Mouse (Mus musculus) heart, embryonic 10.5 days (tissue): ENCODE measurements around the gene Ino80d. TPM values are rescaled to one million over a fixed set of nuclear protein-coding genes. Genes with fewer than 3 reads are reported as not detected.
A peak's percentile ranks its signal among the peaks of the same experiment; 100 is the strongest.

ENCODE experiments used
- DNase-seq: peaks from one replicate; pipeline ENCODE4 v3.0.0-alpha.2; 2017; ENCODE audit warnings: low spot score
- H3K27ac ChIP-seq: fragments of 300-500 bp; sonication (generic); 2 replicates; pipeline ENCODE4 v1.5.1; 2016; ENCODE audit warnings: mild to moderate bottlenecking
- H3K27me3 ChIP-seq: fragments of 300-500 bp; sonication (generic); 2 replicates; pipeline ENCODE4 v1.6.1; 2016; ENCODE audit warnings: mild to moderate bottlenecking; ENCODE audit not compliant: poor library complexity, insufficient read depth, severe bottlenecking
- H3K36me3 ChIP-seq: fragments of 300-500 bp; sonication (generic); 2 replicates; pipeline ENCODE4 v1.6.1; 2016; ENCODE audit warnings: mild to moderate bottlenecking, moderate library complexity
- H3K4me1 ChIP-seq: fragments of 300-500 bp; sonication (generic); 2 replicates; pipeline ENCODE4 v1.6.1; 2016; ENCODE audit warnings: mild to moderate bottlenecking
- H3K4me3 ChIP-seq: fragments of 300-500 bp; sonication (generic); 2 replicates; pipeline ENCODE4 v1.5.1; 2016; ENCODE audit warnings: mild to moderate bottlenecking, moderate library complexity
- H3K9me3 ChIP-seq: fragments of 300-500 bp; sonication (generic); 2 replicates; pipeline ENCODE4 v1.6.1; 2016; ENCODE audit warnings: mild to moderate bottlenecking, moderate library complexity
- WGBS: fragments of 180-500 bp; shearing (Covaris S2); methylation state at CpG from one replicate; pipeline ENCODE4 v1.1.7; 2016; 5-methylcytosine and 5-hydroxymethylcytosine counted together
- polyA plus RNA-seq: library from polyadenylated mRNA; unstranded; fragments of >200 nt; fragmentation: Nextera tagmentation; extraction: Ambion mirVana; gene quantifications from 2 replicates; pipeline ENCODE4 v1.2.1, GENCODE M21; 2016

Ino80d gene
- polyA plus RNA-seq, 1 experiment from 2014 or later = 12.9 TPM

DNA sequence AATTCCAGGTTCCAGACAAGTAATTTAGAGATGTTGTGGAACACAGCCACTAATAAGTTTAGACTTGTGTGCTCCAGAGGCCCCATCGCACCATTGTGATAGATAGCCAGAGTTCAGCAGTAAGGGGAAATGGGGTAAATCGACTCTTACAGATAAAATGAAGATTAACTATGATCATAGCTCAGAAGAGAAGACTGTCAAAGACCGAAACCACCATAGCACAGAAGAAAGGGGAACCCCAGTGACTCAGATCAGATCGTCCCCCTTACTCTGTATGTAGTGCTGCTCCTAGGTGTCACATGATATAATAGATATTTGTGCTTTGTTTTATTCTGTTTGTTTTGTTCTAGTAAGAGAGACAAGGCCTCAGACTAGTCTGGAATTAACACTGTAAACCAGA lies 5.2 kb upstream of the Ino80d start:
- H3K36me3 ChIP-seq = peaks cover 69% of the 10 kb centered on the region
- 92% methylated on average over 4 of the region's 4 CpGs for WGBS
- DNase-seq = no peak

DNA sequence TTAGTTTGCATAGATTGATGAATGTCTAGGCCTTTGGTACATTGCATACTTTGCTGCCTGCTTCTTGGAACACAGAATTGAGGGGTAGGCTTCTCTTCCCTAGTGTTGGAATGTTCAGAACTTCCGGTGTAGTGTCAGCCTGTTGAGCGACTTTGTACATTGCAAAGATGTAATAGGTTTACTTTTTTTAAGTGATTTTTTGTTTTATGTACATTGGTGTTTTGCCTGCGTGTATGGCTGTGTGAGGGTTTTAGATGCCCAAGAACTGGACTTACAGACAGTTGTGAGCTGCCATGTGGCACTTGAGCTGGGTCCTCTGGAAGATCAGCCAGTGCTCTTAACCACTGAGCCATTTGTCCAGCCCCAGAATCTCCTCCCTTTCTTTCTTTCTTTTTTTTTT lies 1.1 kb upstream of the Ino80d start:
- 56% methylated on average over 3 of the region's 3 CpGs for WGBS
- DNase-seq = no peak
- no peaks in the 10 kb centered on the region for H3K9me3 ChIP-seq
- no peaks in the 10 kb centered on the region for H3K27me3 ChIP-seq
- H3K27ac ChIP-seq = peak overlapping the region; percentile 100
- H3K4me1 ChIP-seq = peaks cover 20% of the 10 kb centered on the region
- H3K36me3 ChIP-seq = peaks cover 29% of the 10 kb centered on the region
- H3K4me3 ChIP-seq = peak overlapping the region; percentile 78

More for the DNA sequence above, 5.2 kb upstream of the Ino80d start:
- peaks cover 9% of the 10 kb centered on the region for H3K4me1 ChIP-seq
- H3K9me3 ChIP-seq = no peaks in the 10 kb centered on the region
- no peak overlapping the region for H3K27ac ChIP-seq
- no peaks in the 10 kb centered on the region for H3K27me3 ChIP-seq
- no peak overlapping the region for H3K4me3 ChIP-seq

DNA sequence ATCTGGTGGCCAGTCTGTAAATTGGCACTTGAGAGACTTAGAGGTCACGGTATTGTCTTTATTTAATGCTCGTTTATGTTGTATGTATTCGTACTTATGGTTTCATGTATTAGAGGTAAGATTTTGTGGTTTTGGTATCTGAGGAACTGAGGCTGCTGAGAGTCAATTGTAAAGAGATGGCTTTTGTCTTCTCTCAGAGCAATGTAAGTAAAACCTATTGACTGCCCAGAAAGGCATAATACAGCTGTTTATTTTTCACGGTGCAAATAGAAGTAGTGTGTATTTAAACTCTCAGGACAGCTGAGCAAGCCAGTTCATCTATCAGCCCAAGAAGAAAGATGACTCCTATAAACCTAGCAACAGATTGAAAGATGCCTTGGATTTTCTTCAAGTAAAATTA lies 629 bp upstream of the Ino80d start:
- WGBS = 44% methylated on average over 4 of the region's 4 CpGs
- peak overlapping the region; percentile 78 for H3K4me3 ChIP-seq
- H3K9me3 ChIP-seq = no peaks in the 10 kb centered on the region
- H3K4me1 ChIP-seq = peaks cover 23% of the 10 kb centered on the region
- peak overlapping the region; percentile 100 for H3K27ac ChIP-seq
- H3K27me3 ChIP-seq = no peaks in the 10 kb centered on the region
- no peak for DNase-seq
- H3K36me3 ChIP-seq = peaks cover 24% of the 10 kb centered on the region

DNA sequence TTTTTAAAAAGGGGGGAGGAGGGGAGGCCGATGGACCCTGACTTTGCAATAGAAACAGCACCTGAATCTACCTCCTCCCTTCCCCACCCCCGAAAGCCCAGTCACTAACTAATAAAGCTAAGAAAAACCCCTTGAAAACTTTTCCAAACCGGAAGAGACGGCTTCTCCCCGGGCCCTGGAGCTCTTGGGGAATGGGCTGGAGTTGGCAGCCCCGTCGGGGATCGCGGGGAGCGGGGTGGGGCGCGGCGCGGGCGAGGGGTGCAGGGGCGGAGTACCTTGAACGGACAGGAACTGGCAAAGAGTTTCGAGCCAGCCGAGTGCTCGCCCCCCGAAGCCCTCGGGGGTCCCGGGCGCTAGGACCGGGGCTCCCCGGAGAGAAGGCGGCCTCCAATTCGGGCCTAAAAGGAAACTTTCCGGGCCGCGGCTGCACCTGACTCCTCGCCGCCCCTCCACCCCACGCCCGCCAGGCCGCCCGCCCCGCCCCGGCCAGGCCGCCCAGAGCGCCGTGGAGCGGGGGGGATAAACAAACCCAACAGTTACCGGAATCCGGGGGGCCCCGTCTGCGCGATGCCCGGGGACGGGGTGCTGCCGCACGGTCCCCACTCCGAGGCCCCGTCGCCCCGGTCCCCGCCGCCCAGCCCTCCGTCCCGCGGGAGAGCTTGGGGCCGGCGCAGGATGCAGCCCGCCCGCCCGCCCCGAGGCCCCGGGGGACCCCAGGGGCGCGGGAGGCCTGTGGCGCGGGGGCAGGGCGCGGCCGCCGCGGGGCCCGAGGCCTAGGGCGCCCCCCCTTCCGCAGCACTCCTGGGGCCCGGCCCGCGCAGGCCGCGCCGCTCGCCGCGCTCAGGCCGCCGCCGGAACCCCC lies 962 bp downstream of the Ino80d start:
- Histone ChIP-seq H3K27me3 (no peaks in the 10 kb centered on the region), H3K9me3 (no peaks in the 10 kb centered on the region), H3K27ac (peak overlapping the region; percentile 100), H3K4me3 (peak overlapping the region; percentile 78), H3K36me3 (peaks cover 12% of the 10 kb centered on the region), H3K4me1 (peaks cover 27% of the 10 kb centered on the region)
- DNase-seq = peak; percentile 86
- under 1% methylated on average over 73 of the region's 92 CpGs for WGBS

DNA sequence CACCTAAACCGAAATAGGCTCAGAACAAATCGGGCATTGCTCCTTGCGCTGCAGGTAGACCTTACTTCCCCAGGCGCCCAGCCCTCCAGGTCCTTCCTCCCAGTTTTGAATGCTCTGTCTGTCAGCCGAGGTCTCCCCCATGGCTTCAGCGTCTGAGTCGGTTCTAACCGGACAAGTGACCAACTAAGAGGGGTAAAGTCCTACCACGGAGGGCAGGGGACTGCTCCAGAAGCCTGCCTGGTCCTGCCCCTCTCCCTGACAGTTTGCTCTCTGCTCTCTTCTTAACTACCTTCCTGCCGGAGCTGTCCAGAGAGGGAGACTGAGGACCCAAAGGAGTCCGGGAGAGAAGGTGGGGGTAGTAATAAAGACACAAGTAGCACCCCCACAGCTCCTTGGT lies 1.6 kb downstream of the Ino80d start:
- H3K4me1 ChIP-seq = peaks cover 33% of the 10 kb centered on the region
- H3K27me3 ChIP-seq = no peaks in the 10 kb centered on the region
- H3K9me3 ChIP-seq = no peaks in the 10 kb centered on the region
- DNase-seq = peak; percentile 80
- H3K27ac ChIP-seq = peak overlapping the region; percentile 100
- peaks cover 5% of the 10 kb centered on the region; the same call in 1 of the 2 replicates for H3K36me3 ChIP-seq
- 4% methylated on average over 11 of the region's 11 CpGs for WGBS
- H3K4me3 ChIP-seq = peak overlapping the region; percentile 78

DNA sequence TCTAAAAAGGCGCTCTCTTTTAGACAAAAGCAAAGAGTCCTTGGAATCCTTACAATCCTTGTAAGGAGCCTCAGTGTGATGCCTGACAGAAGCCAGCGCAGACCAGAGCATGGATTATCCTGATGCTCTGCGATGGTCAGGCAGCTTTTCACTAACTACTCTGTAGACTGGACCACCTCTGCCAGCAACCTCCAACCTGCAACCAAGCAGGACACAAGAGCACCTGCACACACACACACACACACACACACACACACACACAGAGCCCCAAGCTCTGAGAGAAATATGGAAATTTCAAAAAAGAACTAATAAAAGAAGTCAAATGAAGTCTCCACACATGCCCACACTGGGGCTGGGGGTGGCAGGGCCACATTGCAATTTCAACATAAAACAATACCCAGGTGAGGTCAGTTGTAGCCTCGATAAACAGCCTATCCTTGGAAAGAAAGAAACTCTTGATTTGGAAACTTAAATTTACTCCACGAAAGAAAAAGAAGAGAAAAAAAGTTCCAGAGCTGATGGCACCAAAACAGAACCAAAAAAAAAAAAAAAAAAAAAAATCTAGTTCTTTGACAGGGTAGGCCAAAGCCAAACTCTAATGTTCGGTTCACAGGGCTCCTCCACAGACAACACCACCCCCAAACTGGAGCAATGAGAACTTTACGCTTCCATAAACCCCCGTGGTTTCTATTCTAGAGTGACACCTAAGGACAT lies 2.2 kb downstream of the Ino80d start:
- Histone ChIP-seq H3K27ac (peak overlapping the region; percentile 100), H3K9me3 (no peaks in the 10 kb centered on the region), H3K4me1 (peaks cover 38% of the 10 kb centered on the region), H3K36me3 (0 out of 2 replicates have a peak, but pooled peaks cover 5% of the 10 kb centered on the region), H3K27me3 (no peaks in the 10 kb centered on the region), H3K4me3 (peak overlapping the region; percentile 78)
- no peak for DNase-seq
- 51% methylated on average over 8 of the region's 8 CpGs for WGBS

DNA sequence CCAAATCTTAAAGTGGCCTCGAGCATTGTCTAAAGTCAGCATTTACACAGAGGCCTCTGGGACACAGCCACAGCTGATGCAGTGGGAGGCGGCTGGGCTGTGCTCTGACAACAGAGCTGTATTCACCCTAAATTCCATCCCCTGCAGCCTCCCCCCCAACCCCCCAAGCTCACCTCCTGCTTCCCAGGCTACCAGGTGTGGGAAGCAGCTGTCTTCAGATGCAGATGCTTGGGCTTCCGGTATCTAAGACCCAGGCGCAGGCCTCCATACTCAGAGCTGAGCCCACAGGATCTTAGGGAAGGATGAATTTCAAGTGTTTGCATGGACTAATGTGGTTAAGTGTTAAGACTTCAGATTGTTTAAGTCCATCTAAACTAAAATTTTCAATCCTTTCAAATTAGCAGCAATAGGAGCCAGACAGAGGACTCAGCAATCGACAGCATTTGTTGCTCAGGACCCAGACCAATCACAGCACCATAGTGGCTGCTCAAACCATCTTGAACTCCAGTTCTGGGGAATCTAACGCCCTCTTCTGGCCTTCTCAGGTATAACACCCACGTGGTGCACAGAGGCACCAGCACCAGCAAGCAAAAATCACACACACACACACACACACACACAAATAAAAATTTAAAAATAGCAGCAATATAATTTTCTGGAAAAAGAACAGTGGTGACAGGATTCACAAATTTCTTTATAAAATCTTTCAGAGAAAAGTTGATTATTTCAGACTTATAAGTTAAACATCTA lies 3.8 kb downstream of the Ino80d start:
- Histone ChIP-seq H3K9me3 (no peaks in the 10 kb centered on the region), H3K27me3 (no peaks in the 10 kb centered on the region), H3K36me3 (peaks cover 4% of the 10 kb centered on the region; the same call in 1 of the 2 replicates), H3K4me1 (peaks cover 29% of the 10 kb centered on the region), H3K27ac (no peak overlapping the region), H3K4me3 (no peak overlapping the region)
- DNase-seq = no peak
- WGBS = 50% methylated on average over 7 of the region's 7 CpGs

DNA sequence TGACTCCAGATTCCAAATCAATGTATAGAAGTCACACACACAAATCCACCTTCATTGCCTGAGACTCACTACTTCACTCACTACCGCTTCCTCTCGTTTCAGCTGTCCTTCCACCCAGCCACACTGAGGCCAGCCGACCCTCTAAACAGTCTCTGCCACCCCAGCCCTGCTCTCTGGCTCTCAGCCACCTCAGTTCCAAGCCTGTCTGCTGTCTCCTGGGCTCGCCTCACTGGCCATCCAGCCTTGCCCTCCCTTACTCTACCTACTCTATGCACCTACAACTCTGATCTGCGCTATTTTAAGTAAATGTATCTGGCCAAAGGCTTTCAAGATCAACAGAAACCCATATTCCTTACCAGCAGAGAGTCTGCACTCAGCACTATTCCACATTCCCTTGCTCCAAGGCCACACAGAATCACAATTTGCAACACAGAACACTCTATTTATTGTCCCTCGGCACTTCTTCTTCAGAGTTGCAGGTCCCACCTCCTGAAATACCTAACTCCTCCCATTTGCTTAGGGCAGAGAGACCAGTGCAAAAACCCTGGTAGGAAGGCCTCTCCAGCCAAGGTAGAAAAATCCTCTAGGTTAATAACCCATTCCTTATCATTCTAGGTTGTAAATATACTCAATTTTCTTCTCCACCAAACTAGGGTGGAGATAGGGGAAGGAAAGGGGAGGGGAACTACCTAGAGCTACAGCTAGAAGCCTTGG lies 6.7 kb downstream of the Ino80d start:
- Histone ChIP-seq H3K4me3 (0 out of 2 replicates have a peak overlapping the region, but pooled peaks have one; percentile 13), H3K9me3 (no peaks in the 10 kb centered on the region), H3K36me3 (peaks cover 23% of the 10 kb centered on the region), H3K27me3 (no peaks in the 10 kb centered on the region), H3K27ac (peak overlapping the region; percentile 45; the same call in 1 of the 2 replicates), H3K4me1 (peaks cover 35% of the 10 kb centered on the region)
- peak; percentile 72 for DNase-seq
- WGBS = 66% methylated on average over 6 of the region's 6 CpGs

DNA sequence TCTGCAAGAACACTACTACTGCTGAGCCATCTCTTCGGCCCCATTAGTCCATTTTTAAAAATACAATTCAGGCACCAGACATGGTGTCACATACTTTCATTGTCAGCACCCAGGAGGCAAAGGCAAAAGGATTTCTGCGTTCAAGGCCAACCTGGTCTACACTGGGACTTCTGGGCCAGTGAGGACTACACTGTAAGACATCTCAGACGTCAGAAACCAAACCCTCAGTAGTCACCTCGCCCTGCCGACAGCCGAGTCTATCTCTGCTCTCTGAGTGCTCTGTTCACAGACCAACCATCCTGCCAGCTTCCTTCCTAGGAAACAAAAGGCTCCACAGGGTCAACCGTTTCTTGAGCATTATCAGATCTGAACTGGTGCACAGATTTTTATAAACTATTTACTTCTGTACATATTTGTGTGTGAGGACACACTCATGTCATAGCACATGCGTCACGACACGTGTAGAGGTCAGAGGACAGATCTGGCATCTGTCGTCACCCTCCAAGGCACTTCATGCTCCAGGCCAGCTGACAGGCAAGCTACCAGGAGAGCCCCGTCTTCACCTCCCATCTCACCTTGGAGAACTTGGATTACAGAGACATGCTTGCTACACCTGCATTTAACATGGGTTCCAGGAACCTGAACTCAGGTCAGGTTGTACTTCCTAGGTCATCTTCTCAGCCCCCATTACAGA lies 11.6 kb downstream of the Ino80d start:
- H3K4me1 ChIP-seq = peaks cover 13% of the 10 kb centered on the region
- no peak overlapping the region for H3K4me3 ChIP-seq
- H3K27me3 ChIP-seq = no peaks in the 10 kb centered on the region
- H3K9me3 ChIP-seq = no peaks in the 10 kb centered on the region
- peak; percentile 76 for DNase-seq
- peaks cover 66% of the 10 kb centered on the region for H3K36me3 ChIP-seq
- WGBS = 58% methylated on average over 12 of the region's 12 CpGs
- peak overlapping the region; percentile 29; the same call in 1 of the 2 replicates for H3K27ac ChIP-seq

DNA sequence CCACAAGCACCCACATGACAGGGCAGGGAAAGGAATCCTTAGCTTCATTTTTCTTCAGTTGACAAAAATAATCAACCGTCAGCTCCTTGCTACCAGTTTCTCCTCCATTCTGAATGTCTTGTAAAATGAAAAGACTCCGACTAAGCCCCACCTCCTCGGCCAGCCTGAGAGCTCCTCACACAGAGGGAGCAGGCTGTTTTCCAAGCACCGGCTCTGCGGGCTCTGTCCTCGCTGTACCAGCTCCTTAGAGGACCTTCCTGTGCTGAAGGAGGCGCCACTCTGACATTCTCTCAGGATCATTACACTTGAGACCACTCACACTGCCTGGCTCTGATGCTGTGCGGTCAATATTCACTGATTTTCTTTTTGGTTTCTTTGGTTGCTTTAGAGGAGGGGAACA lies 14.3 kb downstream of the Ino80d start:
- H3K4me3 ChIP-seq = no peak overlapping the region
- H3K4me1 ChIP-seq = peaks cover 8% of the 10 kb centered on the region; the same call in 1 of the 2 replicates
- H3K9me3 ChIP-seq = no peaks in the 10 kb centered on the region
- WGBS = 92% methylated on average over 8 of the region's 8 CpGs
- no peaks in the 10 kb centered on the region for H3K27me3 ChIP-seq
- peak; percentile 62 for DNase-seq
- peaks cover 80% of the 10 kb centered on the region for H3K36me3 ChIP-seq
- no peak overlapping the region for H3K27ac ChIP-seq

DNA sequence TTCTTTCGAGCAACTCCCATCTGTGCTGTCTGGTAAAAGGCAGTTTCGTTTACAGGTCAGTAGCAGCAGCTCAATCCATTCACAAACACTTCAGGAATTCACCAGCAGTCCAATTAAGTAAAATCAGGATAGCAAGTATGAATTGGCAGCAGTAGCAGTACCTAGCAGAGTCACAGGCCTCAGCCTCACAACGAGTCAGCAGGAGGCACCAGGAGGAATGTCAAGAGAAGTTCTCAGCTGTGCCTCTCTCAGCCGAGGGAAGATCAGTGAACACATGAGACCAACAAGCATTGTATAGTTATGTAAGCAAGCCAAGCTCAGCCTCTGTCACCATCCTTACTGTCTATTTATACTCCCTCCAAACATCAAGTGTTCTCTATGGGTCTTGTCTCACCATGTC lies 15.6 kb downstream of the Ino80d start:
- Histone ChIP-seq H3K4me1 (peaks cover 8% of the 10 kb centered on the region; the same call in 1 of the 2 replicates), H3K4me3 (no peak overlapping the region), H3K27ac (no peak overlapping the region), H3K9me3 (no peaks in the 10 kb centered on the region), H3K36me3 (peaks cover 80% of the 10 kb centered on the region), H3K27me3 (no peaks in the 10 kb centered on the region)
- peak; percentile 48 for DNase-seq
- 81% methylated on average over 4 of the region's 4 CpGs for WGBS

DNA sequence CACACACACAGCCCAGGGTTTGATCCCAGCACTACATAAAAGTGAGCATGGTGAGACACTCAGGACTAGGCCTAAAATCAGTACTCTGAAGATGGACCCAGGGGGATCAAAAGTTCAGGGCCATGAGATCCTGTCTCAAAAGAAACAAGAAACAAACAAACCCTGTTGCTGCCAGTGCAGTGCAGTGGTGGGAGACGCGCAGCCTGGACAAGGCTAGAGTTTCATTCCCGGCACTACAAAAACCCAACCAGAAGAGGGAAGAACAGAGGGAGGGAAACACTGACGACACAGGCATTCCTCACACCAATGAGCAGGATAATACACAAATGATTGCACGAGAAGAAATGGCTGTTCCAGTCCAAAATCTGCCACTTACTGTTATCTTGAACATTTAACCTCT lies 18.4 kb downstream of the Ino80d start:
- Histone ChIP-seq H3K36me3 (peaks cover 84% of the 10 kb centered on the region), H3K4me3 (no peak overlapping the region), H3K9me3 (no peaks in the 10 kb centered on the region), H3K27me3 (no peaks in the 10 kb centered on the region), H3K4me1 (no peaks in the 10 kb centered on the region), H3K27ac (no peak overlapping the region)
- peak; percentile 61 for DNase-seq
- 78% methylated on average over 5 of the region's 5 CpGs for WGBS
